Mouse (Mus musculus): Measurements from ENCODE around the gene Zfyve27. TPM values are rescaled to one million over a fixed set of nuclear protein-coding genes. Genes with fewer than 3 reads are reported as not detected.

The Zfyve27 gene
- polyA plus RNA-seq, 1 experiment from 2014 or later: 17.5 TPM

Other genes with a start within 250 kb of the Zfyve27 start
- gene Exosc1, start 230.5 kb upstream of the Zfyve27 start, polyA plus RNA-seq (2014; fragmentation: Nextera tagmentation; extraction: Ambion mirVana): 84.7 and 88.0 TPM in 2 replicates
- gene Zdhhc16, start 230.5 kb upstream of the Zfyve27 start, polyA plus RNA-seq (2014; fragmentation: Nextera tagmentation; extraction: Ambion mirVana): 69.2 and 76.6 TPM in 2 replicates
- 36.3 and 41.0 TPM in 2 replicates for gene Mms19, start 182.8 kb upstream of the Zfyve27 start, polyA plus RNA-seq (2014; fragmentation: Nextera tagmentation; extraction: Ambion mirVana)
- gene Ubtd1, start 182.2 kb upstream of the Zfyve27 start, polyA plus RNA-seq (2014; fragmentation: Nextera tagmentation; extraction: Ambion mirVana): 9.1 and 9.9 TPM in 2 replicates
- gene Ankrd2, start 128.0 kb upstream of the Zfyve27 start, polyA plus RNA-seq (2014; fragmentation: Nextera tagmentation; extraction: Ambion mirVana): 0.27 and 0.32 TPM in 2 replicates
- gene Hoga1, start 118.3 kb upstream of the Zfyve27 start, polyA plus RNA-seq (2014; fragmentation: Nextera tagmentation; extraction: Ambion mirVana): 1.4 and 1.7 TPM in 2 replicates
- 0.13 TPM in 1 of 2 replicates, not detected in the other for gene 4933411K16Rik, start 111.7 kb upstream of the Zfyve27 start, polyA plus RNA-seq (2014; fragmentation: Nextera tagmentation; extraction: Ambion mirVana)
- 24.2 and 26.7 TPM in 2 replicates for gene Morn4, start 77.6 kb upstream of the Zfyve27 start, polyA plus RNA-seq (2014; fragmentation: Nextera tagmentation; extraction: Ambion mirVana)
- gene Pi4k2a, start 73.5 kb upstream of the Zfyve27 start, polyA plus RNA-seq (2014; fragmentation: Nextera tagmentation; extraction: Ambion mirVana): 23.5 and 32.0 TPM in 2 replicates
- gene Avpi1, start 34.9 kb upstream of the Zfyve27 start, polyA plus RNA-seq (2014; fragmentation: Nextera tagmentation; extraction: Ambion mirVana): 33.6 and 35.2 TPM in 2 replicates
- 10.1 and 10.3 TPM in 2 replicates for gene Marveld1, start 16.6 kb upstream of the Zfyve27 start, polyA plus RNA-seq (2014; fragmentation: Nextera tagmentation; extraction: Ambion mirVana)
- 16.2 and 46.3 TPM in 2 replicates for gene Sfrp5, start 38.3 kb downstream of the Zfyve27 start, polyA plus RNA-seq (2014; fragmentation: Nextera tagmentation; extraction: Ambion mirVana)
- 1.2 TPM in 2 replicates for gene Golga7b, start 83.6 kb downstream of the Zfyve27 start, polyA plus RNA-seq (2014; fragmentation: Nextera tagmentation; extraction: Ambion mirVana)